17 mouse cellular contexts compared by ENCODE assay signal in the genomic region with DNA sequence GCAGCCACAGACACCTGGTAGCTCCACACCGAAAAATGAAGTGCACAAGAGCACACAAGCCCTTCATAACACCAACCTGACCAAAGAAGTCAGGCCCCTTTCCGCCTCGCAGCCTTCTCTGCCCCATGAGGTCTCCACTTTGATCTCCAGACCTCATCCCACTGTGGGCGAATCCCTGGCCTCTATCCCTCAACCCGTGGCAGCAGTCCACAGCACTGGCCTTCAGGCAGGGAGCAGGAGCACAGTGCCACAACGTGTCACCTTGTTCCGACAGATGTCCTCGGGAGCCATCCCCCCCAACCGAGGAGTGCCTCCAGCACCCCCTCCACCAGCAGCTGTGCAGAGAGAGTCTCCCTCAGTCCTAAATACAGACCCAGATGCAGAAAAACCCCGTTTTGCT.
A peak's percentile ranks its signal among the peaks of the same experiment; 100 is the strongest.
DNase-seq lines count a peak whose midpoint lies in the region; ATAC-seq lines count a peak whose summit lies in the region.
"Had no signal": no experiment of that assay in that cellular context is flagged by ENCODE, and none has a peak within 500 bp of the region (broad histone marks: within the 10 kb centered on the region; RNA-seq: fewer than 3 reads in every experiment).

No protein-coding gene starts in this region.

- H3K27me3 ChIP-seq in kidney, embryonic 16.5 days (ENCODE audit: insufficient read depth, low read length) = no peaks in the 10 kb centered on the region
- H3K27me3 ChIP-seq in midbrain, embryonic 15.5 days (replicated peaks) = no peaks in the 10 kb centered on the region
- no peaks in the 10 kb centered on the region for H3K27me3 ChIP-seq in hindbrain, embryonic 10.5 days (ENCODE audit: insufficient read depth, poor library complexity, severe bottlenecking)
- H3K27me3 ChIP-seq: embryonic facial prominence, embryonic 12.5 days; limb, embryonic 13.5 days had no signal

- no peaks in the 10 kb centered on the region for H3K36me3 ChIP-seq in kidney, embryonic 16.5 days (ENCODE audit: insufficient read depth, low read length)
- H3K36me3 ChIP-seq in midbrain, embryonic 15.5 days (replicated peaks) = no peaks in the 10 kb centered on the region
- H3K36me3 ChIP-seq in hindbrain, embryonic 10.5 days = no peaks in the 10 kb centered on the region
- H3K36me3 ChIP-seq: embryonic facial prominence, embryonic 12.5 days; limb, embryonic 13.5 days had no signal

- H3K4me2 ChIP-seq in kidney, embryonic 16.5 days (replicated peaks; ENCODE audit: low read depth, low read length) = no peak overlapping the region
- no peak overlapping the region for H3K4me2 ChIP-seq in midbrain, embryonic 15.5 days
- H3K4me2 ChIP-seq: embryonic facial prominence, embryonic 12.5 days; heart, embryonic 11.5 days; limb, embryonic 13.5 days had no signal

- H3K9me3 ChIP-seq in kidney, embryonic 16.5 days (ENCODE audit: low read length) = no peaks in the 10 kb centered on the region
- no peaks in the 10 kb centered on the region for H3K9me3 ChIP-seq in midbrain, embryonic 15.5 days
- H3K9me3 ChIP-seq in hindbrain, embryonic 10.5 days = no peaks in the 10 kb centered on the region
- H3K9me3 ChIP-seq: embryonic facial prominence, embryonic 12.5 days; limb, embryonic 13.5 days had no signal

- peak; percentile 15 to 31 for DNase-seq in cerebellum, postnatal 10 days
- DNase-seq in cerebellum, adult 11 months = no peak
- DNase-seq in kidney, adult 11 months = no peak
- DNase-seq in ovary, postnatal 36 days (ENCODE audit: low spot score) = peak; percentile 11
- DNase-seq in ovary, postnatal 10 days (ENCODE audit: low spot score) = no peak
- no peak for DNase-seq in hindbrain, embryonic 10.5 days (ENCODE audit: low spot score)
- DNase-seq: gastrocnemius, postnatal 14 days; heart, postnatal 14 days; kidney, adult 2 months had no signal

- H3K4me1 ChIP-seq in kidney, embryonic 16.5 days (ENCODE audit: insufficient read depth, low read length) = no peaks in the 10 kb centered on the region
- H3K4me1 ChIP-seq in midbrain, embryonic 15.5 days = no peaks in the 10 kb centered on the region
- no peaks in the 10 kb centered on the region; the same call in 1 of the 2 replicates for H3K4me1 ChIP-seq in hindbrain, embryonic 10.5 days (replicated peaks)
- H3K4me1 ChIP-seq: embryonic facial prominence, embryonic 12.5 days had no signal

- peak; percentile 79; the same call in 1 of the 2 replicates for ATAC-seq in kidney, embryonic 16.5 days (ENCODE audit: low FRiP score, low TSS enrichment)
- ATAC-seq in midbrain, embryonic 15.5 days (replicated peaks) = 0 out of 2 replicates have a peak, but pooled peaks have one; percentile 30
- ATAC-seq: activated CD4-positive, CD25-positive, alpha-beta regulatory T cell, adult 4 months; hindbrain, embryonic 16.5 days had no signal

- no peak overlapping the region for H3K27ac ChIP-seq in kidney, embryonic 16.5 days (ENCODE audit: low read length)
- H3K27ac ChIP-seq in midbrain, embryonic 15.5 days = no peak overlapping the region
- no peak overlapping the region for H3K27ac ChIP-seq in hindbrain, embryonic 10.5 days
- H3K27ac ChIP-seq: embryonic facial prominence, embryonic 12.5 days; limb, embryonic 13.5 days; liver, embryonic 14.5 days had no signal

- H3K9ac ChIP-seq in kidney, embryonic 16.5 days (replicated peaks; ENCODE audit: low read length) = no peak overlapping the region
- no peak overlapping the region for H3K9ac ChIP-seq in midbrain, embryonic 15.5 days
- H3K9ac ChIP-seq: embryonic facial prominence, embryonic 12.5 days; limb, embryonic 13.5 days; liver, embryonic 14.5 days had no signal

- 27% methylated on average over 10 of the region's 10 CpGs for WGBS in kidney, embryonic 16.5 days
- WGBS in midbrain, embryonic 15.5 days = 54% methylated on average over 10 of the region's 10 CpGs
- WGBS in hindbrain, embryonic 10.5 days = 60% methylated on average over 10 of the region's 10 CpGs

- H3K4me3 ChIP-seq in kidney, embryonic 16.5 days (ENCODE audit: low read length) = no peak overlapping the region
- H3K4me3 ChIP-seq in midbrain, embryonic 15.5 days = no peak overlapping the region
- no peak overlapping the region for H3K4me3 ChIP-seq in hindbrain, embryonic 10.5 days
- H3K4me3 ChIP-seq: embryonic facial prominence, embryonic 12.5 days; limb, embryonic 13.5 days had no signal

Comparison
In these comparisons a context has a peak if more than half of its experiments do, and no peak if none do; other contexts are left out.
1. DNase-seq: peak in cerebellum, postnatal 10 days (2 of 2) and ovary, postnatal 36 days (single experiment); none in cerebellum, adult 11 months (single experiment), kidney, adult 11 months (single experiment), ovary, postnatal 10 days (single experiment) and hindbrain, embryonic 10.5 days (single experiment).